Mouse (Mus musculus): Measurements from ENCODE around the gene Cipc. TPM values are rescaled to one million over a fixed set of nuclear protein-coding genes. Genes with fewer than 3 reads are reported as not detected.

Gene Cipc
- polyA plus RNA-seq, 1 experiment from 2014 or later = 16.3 TPM

- Histone ChIP-seq H3K27ac (ENCODE audit: low read depth) (no peak overlapping the region), H3K4me3 (ENCODE audit: low read depth, low read length) (no peak overlapping the region), H3K4me2 (ENCODE audit: low read length) (no peak overlapping the region), H3K27me3 (replicated peaks; ENCODE audit: control insufficient read depth, insufficient read depth, low read length) (no peaks in the 10 kb centered on the region), H3K36me3 (ENCODE audit: control insufficient read depth, insufficient read depth, low read length) (no peaks in the 10 kb centered on the region), H3K4me1 (replicated peaks; ENCODE audit: control insufficient read depth, insufficient read depth, low read length) (peaks cover 5% of the 10 kb centered on the region), H3K9me3 (ENCODE audit: control insufficient read depth, low read length) (no peaks in the 10 kb centered on the region), H3K9ac (ENCODE audit: low read length) (no peak overlapping the region)
- DNase-seq (ENCODE audit: low spot score) (no peak), ATAC-seq (replicated peaks; ENCODE audit: low FRiP score, low TSS enrichment, low read depth) (no peak)
- 56% methylated on average over 11 of the region's 11 CpGs for WGBS
Measured at GRCm38 (mm10) chr12:86941173-86941572, 5.7 kb upstream of the Cipc start.

- Histone ChIP-seq H3K4me1 (replicated peaks; ENCODE audit: control insufficient read depth, insufficient read depth, low read length) (peaks cover 6% of the 10 kb centered on the region), H3K4me3 (ENCODE audit: low read depth, low read length) (no peak overlapping the region), H3K4me2 (ENCODE audit: low read length) (no peak overlapping the region), H3K9me3 (ENCODE audit: control insufficient read depth, low read length) (no peaks in the 10 kb centered on the region), H3K36me3 (ENCODE audit: control insufficient read depth, insufficient read depth, low read length) (no peaks in the 10 kb centered on the region), H3K9ac (ENCODE audit: low read length) (no peak overlapping the region), H3K27ac (ENCODE audit: low read depth) (no peak overlapping the region), H3K27me3 (replicated peaks; ENCODE audit: control insufficient read depth, insufficient read depth, low read length) (no peaks in the 10 kb centered on the region)
- WGBS = 57% methylated on average over 5 of the region's 5 CpGs
- ATAC-seq (replicated peaks; ENCODE audit: low FRiP score, low TSS enrichment, low read depth) = no peak
- no peak for DNase-seq (ENCODE audit: low spot score)
Measured at GRCm38 (mm10) chr12:86941734-86942486, 4.9 kb upstream of the Cipc start.

- H3K36me3 ChIP-seq (ENCODE audit: control insufficient read depth, insufficient read depth, low read length) = no peaks in the 10 kb centered on the region
- H3K4me2 ChIP-seq (ENCODE audit: low read length) = no peak overlapping the region
- H3K27me3 ChIP-seq (replicated peaks; ENCODE audit: control insufficient read depth, insufficient read depth, low read length) = no peaks in the 10 kb centered on the region
- no peak overlapping the region for H3K27ac ChIP-seq (ENCODE audit: low read depth)
- H3K4me1 ChIP-seq (replicated peaks; ENCODE audit: control insufficient read depth, insufficient read depth, low read length) = peaks cover 15% of the 10 kb centered on the region
- DNase-seq (ENCODE audit: low spot score) = no peak
- no peak for ATAC-seq (replicated peaks; ENCODE audit: low FRiP score, low TSS enrichment, low read depth)
- WGBS = 91% methylated on average over 8 of the region's 8 CpGs
- H3K4me3 ChIP-seq (ENCODE audit: low read depth, low read length) = no peak overlapping the region
- H3K9ac ChIP-seq (ENCODE audit: low read length) = no peak overlapping the region
- no peaks in the 10 kb centered on the region for H3K9me3 ChIP-seq (ENCODE audit: control insufficient read depth, low read length)
Measured at GRCm38 (mm10) chr12:86943421-86943820, 3.4 kb upstream of the Cipc start.

- Histone ChIP-seq H3K27me3 (replicated peaks; ENCODE audit: control insufficient read depth, insufficient read depth, low read length) (no peaks in the 10 kb centered on the region), H3K4me1 (replicated peaks; ENCODE audit: control insufficient read depth, insufficient read depth, low read length) (peaks cover 24% of the 10 kb centered on the region), H3K36me3 (ENCODE audit: control insufficient read depth, insufficient read depth, low read length) (no peaks in the 10 kb centered on the region), H3K27ac (ENCODE audit: low read depth) (no peak overlapping the region), H3K9me3 (ENCODE audit: control insufficient read depth, low read length) (no peaks in the 10 kb centered on the region), H3K4me3 (ENCODE audit: low read depth, low read length) (no peak overlapping the region), H3K4me2 (ENCODE audit: low read length) (no peak overlapping the region), H3K9ac (ENCODE audit: low read length) (no peak overlapping the region)
- no peak for ATAC-seq (replicated peaks; ENCODE audit: low FRiP score, low TSS enrichment, low read depth)
- 6% methylated on average over 4 of the region's 4 CpGs for WGBS
- DNase-seq (ENCODE audit: low spot score) = peak; percentile 73
Measured at GRCm38 (mm10) chr12:86945126-86945525, 1.7 kb upstream of the Cipc start.

GRCm38 (mm10) chr12:86946301-86946781 lies 502 bp upstream of the Cipc start:
- Histone ChIP-seq H3K27ac (ENCODE audit: low read depth) (peak overlapping the region; percentile 99), H3K9ac (ENCODE audit: low read length) (peak overlapping the region; percentile 94), H3K9me3 (ENCODE audit: control insufficient read depth, low read length) (peaks cover 2% of the 10 kb centered on the region; the same call in 1 of the 2 replicates), H3K4me3 (ENCODE audit: low read depth, low read length) (peak overlapping the region; percentile 73), H3K4me2 (ENCODE audit: low read length) (peak overlapping the region; percentile 82), H3K4me1 (replicated peaks; ENCODE audit: control insufficient read depth, insufficient read depth, low read length) (peaks cover 27% of the 10 kb centered on the region), H3K36me3 (ENCODE audit: control insufficient read depth, insufficient read depth, low read length) (no peaks in the 10 kb centered on the region), H3K27me3 (replicated peaks; ENCODE audit: control insufficient read depth, insufficient read depth, low read length) (no peaks in the 10 kb centered on the region)
- 1% methylated on average over 17 of the region's 17 CpGs for WGBS
- no peak for DNase-seq (ENCODE audit: low spot score)
- no peak for ATAC-seq (replicated peaks; ENCODE audit: low FRiP score, low TSS enrichment, low read depth)

GRCm38 (mm10) chr12:86947681-86948401 lies 998 bp downstream of the Cipc start:
- H3K9ac ChIP-seq (ENCODE audit: low read length) = peak overlapping the region; percentile 94
- H3K36me3 ChIP-seq (ENCODE audit: control insufficient read depth, insufficient read depth, low read length) = peaks cover 4% of the 10 kb centered on the region; the same call in 1 of the 2 replicates
- H3K27me3 ChIP-seq (replicated peaks; ENCODE audit: control insufficient read depth, insufficient read depth, low read length) = no peaks in the 10 kb centered on the region
- 20% methylated on average over 26 of the region's 26 CpGs for WGBS
- H3K27ac ChIP-seq (ENCODE audit: low read depth) = peak overlapping the region; percentile 99; the same call in 1 of the 2 replicates
- H3K9me3 ChIP-seq (ENCODE audit: control insufficient read depth, low read length) = peaks cover 2% of the 10 kb centered on the region; the same call in 1 of the 2 replicates
- DNase-seq (ENCODE audit: low spot score) (peak; percentile 60), ATAC-seq (replicated peaks; ENCODE audit: low FRiP score, low TSS enrichment, low read depth) (peak; percentile 42)
- peak overlapping the region; percentile 73 for H3K4me3 ChIP-seq (ENCODE audit: low read depth, low read length)
- peaks cover 27% of the 10 kb centered on the region for H3K4me1 ChIP-seq (replicated peaks; ENCODE audit: control insufficient read depth, insufficient read depth, low read length)
- H3K4me2 ChIP-seq (ENCODE audit: low read length) = peak overlapping the region; percentile 82

GRCm38 (mm10) chr12:86948627-86949026 lies 1.8 kb downstream of the Cipc start:
- no peaks in the 10 kb centered on the region for H3K27me3 ChIP-seq (replicated peaks; ENCODE audit: control insufficient read depth, insufficient read depth, low read length)
- no peak overlapping the region for H3K4me3 ChIP-seq (ENCODE audit: low read depth, low read length)
- no peak for ATAC-seq (replicated peaks; ENCODE audit: low FRiP score, low TSS enrichment, low read depth)
- peaks cover 2% of the 10 kb centered on the region; the same call in 1 of the 2 replicates for H3K9me3 ChIP-seq (ENCODE audit: control insufficient read depth, low read length)
- H3K27ac ChIP-seq (ENCODE audit: low read depth) = 0 out of 2 replicates have a peak overlapping the region, but pooled peaks have one; percentile 99
- 24% methylated on average over 6 of the region's 6 CpGs for WGBS
- no peak for DNase-seq (ENCODE audit: low spot score)
- peak overlapping the region; percentile 82; the same call in 1 of the 2 replicates for H3K4me2 ChIP-seq (ENCODE audit: low read length)
- peaks cover 4% of the 10 kb centered on the region; the same call in 1 of the 2 replicates for H3K36me3 ChIP-seq (ENCODE audit: control insufficient read depth, insufficient read depth, low read length)
- H3K4me1 ChIP-seq (replicated peaks; ENCODE audit: control insufficient read depth, insufficient read depth, low read length) = peaks cover 27% of the 10 kb centered on the region
- H3K9ac ChIP-seq (ENCODE audit: low read length) = no peak overlapping the region

- Histone ChIP-seq H3K4me1 (replicated peaks; ENCODE audit: control insufficient read depth, insufficient read depth, low read length) (peaks cover 27% of the 10 kb centered on the region), H3K4me2 (ENCODE audit: low read length) (no peak overlapping the region), H3K9ac (ENCODE audit: low read length) (no peak overlapping the region), H3K4me3 (ENCODE audit: low read depth, low read length) (no peak overlapping the region), H3K27me3 (replicated peaks; ENCODE audit: control insufficient read depth, insufficient read depth, low read length) (no peaks in the 10 kb centered on the region), H3K27ac (ENCODE audit: low read depth) (no peak overlapping the region), H3K36me3 (ENCODE audit: control insufficient read depth, insufficient read depth, low read length) (peaks cover 9% of the 10 kb centered on the region), H3K9me3 (ENCODE audit: control insufficient read depth, low read length) (peaks cover 2% of the 10 kb centered on the region; the same call in 1 of the 2 replicates)
- DNase-seq (ENCODE audit: low spot score) (no peak), ATAC-seq (replicated peaks; ENCODE audit: low FRiP score, low TSS enrichment, low read depth) (no peak)
- WGBS = 68% methylated on average over 9 of the region's 9 CpGs
Measured at GRCm38 (mm10) chr12:86949501-86949900, 2.7 kb downstream of the Cipc start.

All from intestine, embryonic 14.5 days (tissue).